Mouse (Mus musculus) cerebellum, postnatal 25 days (tissue): ENCODE measurements around the gene Dot1l.
A peak's percentile ranks its signal among the peaks of the same experiment; 100 is the strongest.

Source experiments
- DNase-seq, 2 experiments: peaks; one replicate each; pipeline ENCODE4 v3.0.0; 2021; ENCODE audit warnings: mixed read lengths in 2 of 2

The Dot1l gene

GRCm38 (mm10) chr10:80835617-80836016 is 80.6 kb downstream of the Dot1l start:
- DNase-seq, result peak; percentile 44 to 50

GRCm38 (mm10) chr10:80836949-80837379 is 82.0 kb downstream of the Dot1l start:
- peak; percentile 64 to 71 for DNase-seq

GRCm38 (mm10) chr10:80837827-80838226 is 82.8 kb downstream of the Dot1l start:
- peak; percentile 76 to 78 for DNase-seq

GRCm38 (mm10) chr10:80838346-80838912 is 83.4 kb downstream of the Dot1l start:
- peak in 1 of 2 experiments; percentile 50 for DNase-seq

GRCm38 (mm10) chr10:80839848-80840247 is 84.8 kb downstream of the Dot1l start:
- peak in 1 of 2 experiments; percentile 22 for DNase-seq

- no peak for DNase-seq
Measured at GRCm38 (mm10) chr10:80841685-80842084, 86.7 kb downstream of the Dot1l start.

- DNase-seq, result no peak
Measured at GRCm38 (mm10) chr10:80842334-80842733, 87.3 kb downstream of the Dot1l start.

GRCm38 (mm10) chr10:80843087-80843930 is 88.3 kb downstream of the Dot1l start:
- peak; percentile 52 to 59 for DNase-seq

- peak; percentile 88 to 92 for DNase-seq
Measured at GRCm38 (mm10) chr10:80843931-80844547, 89.0 kb downstream of the Dot1l start, which contains the start of gene Lingo3. Lingo3 (minus strand) TSS chr10:80844039.
